Mouse (Mus musculus): Measurements from ENCODE around the gene Gpm6b. TPM values are rescaled to one million over a fixed set of nuclear protein-coding genes. Genes with fewer than 3 reads are reported as not detected.

Gpm6b gene
- 24.2 and 26.5 TPM in 2 replicates for polyA plus RNA-seq (2014; fragmentation: Nextera tagmentation; extraction: Ambion mirVana)

- no peaks in the 10 kb centered on the region for H3K9me3 ChIP-seq (ENCODE audit: control insufficient read depth, low read length)
- 20% methylated on average over 53 of the region's 63 CpGs for WGBS
- peaks cover 31% of the 10 kb centered on the region; the same call in 1 of the 2 replicates for H3K27me3 ChIP-seq (replicated peaks; ENCODE audit: control insufficient read depth, insufficient read depth, low read length)
- ATAC-seq (replicated peaks; ENCODE audit: low FRiP score, low TSS enrichment, low read depth) (peak; percentile 87), DNase-seq (ENCODE audit: low spot score) (peak; percentile 73)
- no peaks in the 10 kb centered on the region for H3K4me1 ChIP-seq (replicated peaks; ENCODE audit: control insufficient read depth, insufficient read depth, low read length)
- peak within 1 kb of the TSS; percentile 48 for H3K4me3 ChIP-seq (ENCODE audit: low read depth, low read length)
- peak within 1 kb of the TSS; percentile 76 for H3K4me2 ChIP-seq (ENCODE audit: low read length)
- H3K36me3 ChIP-seq (ENCODE audit: control insufficient read depth, insufficient read depth, low read length) = no peaks in the 10 kb centered on the region
- no peak within 1 kb of the TSS for H3K27ac ChIP-seq (ENCODE audit: low read depth)
- H3K9ac ChIP-seq (ENCODE audit: low read length) = peak within 1 kb of the TSS; percentile 51
These were observed at the start of gene Gpm6b for GRCm38 (mm10) chrX:166238831-166239460. Gene Gpm6b (plus strand): TSS chrX:166238911.

GRCm38 (mm10) chrX:166196327-166196726 is 42.4 kb upstream of the Gpm6b start:
- H3K4me2 ChIP-seq (ENCODE audit: low read length) = no peak overlapping the region
- H3K36me3 ChIP-seq (ENCODE audit: control insufficient read depth, insufficient read depth, low read length) = no peaks in the 10 kb centered on the region
- H3K4me3 ChIP-seq (ENCODE audit: low read depth, low read length) = no peak overlapping the region
- H3K27me3 ChIP-seq (replicated peaks; ENCODE audit: control insufficient read depth, insufficient read depth, low read length) = no peaks in the 10 kb centered on the region
- H3K9me3 ChIP-seq (ENCODE audit: control insufficient read depth, low read length) = no peaks in the 10 kb centered on the region
- H3K27ac ChIP-seq (ENCODE audit: low read depth) = no peak overlapping the region
- no peak for DNase-seq (ENCODE audit: low spot score)
- no peak overlapping the region for H3K9ac ChIP-seq (ENCODE audit: low read length)
- no peak for ATAC-seq (replicated peaks; ENCODE audit: low FRiP score, low TSS enrichment, low read depth)
- no peaks in the 10 kb centered on the region for H3K4me1 ChIP-seq (replicated peaks; ENCODE audit: control insufficient read depth, insufficient read depth, low read length)

GRCm38 (mm10) chrX:166198266-166198665 is 40.4 kb upstream of the Gpm6b start:
- no peaks in the 10 kb centered on the region for H3K36me3 ChIP-seq (ENCODE audit: control insufficient read depth, insufficient read depth, low read length)
- DNase-seq (ENCODE audit: low spot score) (no peak), ATAC-seq (replicated peaks; ENCODE audit: low FRiP score, low TSS enrichment, low read depth) (0 out of 2 replicates have a peak, but pooled peaks have one; percentile 36)

GRCm38 (mm10) chrX:166199812-166200211 is 38.9 kb upstream of the Gpm6b start:
- Histone ChIP-seq H3K36me3 (ENCODE audit: control insufficient read depth, insufficient read depth, low read length) (no peaks in the 10 kb centered on the region), H3K4me1 (replicated peaks; ENCODE audit: control insufficient read depth, insufficient read depth, low read length) (no peaks in the 10 kb centered on the region), H3K4me2 (ENCODE audit: low read length) (no peak overlapping the region), H3K27ac (ENCODE audit: low read depth) (no peak overlapping the region), H3K27me3 (replicated peaks; ENCODE audit: control insufficient read depth, insufficient read depth, low read length) (0 out of 2 replicates have a peak, but pooled peaks cover 2% of the 10 kb centered on the region), H3K9ac (ENCODE audit: low read length) (no peak overlapping the region), H3K9me3 (ENCODE audit: control insufficient read depth, low read length) (no peaks in the 10 kb centered on the region), H3K4me3 (ENCODE audit: low read depth, low read length) (no peak overlapping the region)
- ATAC-seq (replicated peaks; ENCODE audit: low FRiP score, low TSS enrichment, low read depth) (no peak), DNase-seq (ENCODE audit: low spot score) (no peak)

More at GRCm38 (mm10) chrX:166198266-166198665, 40.4 kb upstream of the Gpm6b start:
- Histone ChIP-seq H3K4me2 (ENCODE audit: low read length) (no peak overlapping the region), H3K4me3 (ENCODE audit: low read depth, low read length) (no peak overlapping the region), H3K27ac (ENCODE audit: low read depth) (no peak overlapping the region), H3K27me3 (replicated peaks; ENCODE audit: control insufficient read depth, insufficient read depth, low read length) (no peaks in the 10 kb centered on the region), H3K4me1 (replicated peaks; ENCODE audit: control insufficient read depth, insufficient read depth, low read length) (no peaks in the 10 kb centered on the region), H3K9ac (ENCODE audit: low read length) (no peak overlapping the region), H3K9me3 (ENCODE audit: control insufficient read depth, low read length) (no peaks in the 10 kb centered on the region)
- 70% methylated on average over 2 of the region's 2 CpGs for WGBS

- Histone ChIP-seq H3K27me3 (replicated peaks; ENCODE audit: control insufficient read depth, insufficient read depth, low read length) (0 out of 2 replicates have a peak, but pooled peaks cover 3% of the 10 kb centered on the region), H3K36me3 (ENCODE audit: control insufficient read depth, insufficient read depth, low read length) (no peaks in the 10 kb centered on the region), H3K4me3 (ENCODE audit: low read depth, low read length) (no peak overlapping the region), H3K4me1 (replicated peaks; ENCODE audit: control insufficient read depth, insufficient read depth, low read length) (no peaks in the 10 kb centered on the region), H3K27ac (ENCODE audit: low read depth) (no peak overlapping the region), H3K9me3 (ENCODE audit: control insufficient read depth, low read length) (no peaks in the 10 kb centered on the region), H3K4me2 (ENCODE audit: low read length) (no peak overlapping the region), H3K9ac (ENCODE audit: low read length) (no peak overlapping the region)
- ATAC-seq (replicated peaks; ENCODE audit: low FRiP score, low TSS enrichment, low read depth) (no peak), DNase-seq (ENCODE audit: low spot score) (no peak)
- WGBS = 76% methylated on average over 2 of the region's 2 CpGs
These were observed 24.1 kb upstream of the Gpm6b start for GRCm38 (mm10) chrX:166214576-166214975.

GRCm38 (mm10) chrX:166216248-166216647 is 22.5 kb upstream of the Gpm6b start:
- ATAC-seq (replicated peaks; ENCODE audit: low FRiP score, low TSS enrichment, low read depth) = no peak
- H3K4me3 ChIP-seq (ENCODE audit: low read depth, low read length) = no peak overlapping the region

GRCm38 (mm10) chrX:166216720-166217119 is 22.0 kb upstream of the Gpm6b start:
- Histone ChIP-seq H3K9ac (ENCODE audit: low read length) (no peak overlapping the region), H3K27me3 (replicated peaks; ENCODE audit: control insufficient read depth, insufficient read depth, low read length) (0 out of 2 replicates have a peak, but pooled peaks cover 3% of the 10 kb centered on the region), H3K36me3 (ENCODE audit: control insufficient read depth, insufficient read depth, low read length) (no peaks in the 10 kb centered on the region), H3K9me3 (ENCODE audit: control insufficient read depth, low read length) (no peaks in the 10 kb centered on the region), H3K27ac (ENCODE audit: low read depth) (no peak overlapping the region), H3K4me2 (ENCODE audit: low read length) (no peak overlapping the region), H3K4me3 (ENCODE audit: low read depth, low read length) (no peak overlapping the region), H3K4me1 (replicated peaks; ENCODE audit: control insufficient read depth, insufficient read depth, low read length) (no peaks in the 10 kb centered on the region)
- ATAC-seq (replicated peaks; ENCODE audit: low FRiP score, low TSS enrichment, low read depth) = no peak
- no peak for DNase-seq (ENCODE audit: low spot score)
- 87% methylated on average over 8 of the region's 8 CpGs for WGBS

More at GRCm38 (mm10) chrX:166216248-166216647, 22.5 kb upstream of the Gpm6b start:
- Histone ChIP-seq H3K9me3 (ENCODE audit: control insufficient read depth, low read length) (no peaks in the 10 kb centered on the region), H3K4me2 (ENCODE audit: low read length) (no peak overlapping the region), H3K27me3 (replicated peaks; ENCODE audit: control insufficient read depth, insufficient read depth, low read length) (0 out of 2 replicates have a peak, but pooled peaks cover 3% of the 10 kb centered on the region), H3K27ac (ENCODE audit: low read depth) (no peak overlapping the region), H3K9ac (ENCODE audit: low read length) (no peak overlapping the region), H3K4me1 (replicated peaks; ENCODE audit: control insufficient read depth, insufficient read depth, low read length) (no peaks in the 10 kb centered on the region), H3K36me3 (ENCODE audit: control insufficient read depth, insufficient read depth, low read length) (no peaks in the 10 kb centered on the region)
- WGBS = 78% methylated on average over 6 of the region's 6 CpGs
- DNase-seq (ENCODE audit: low spot score) = no peak

- no peaks in the 10 kb centered on the region for H3K36me3 ChIP-seq (ENCODE audit: control insufficient read depth, insufficient read depth, low read length)
- ATAC-seq (replicated peaks; ENCODE audit: low FRiP score, low TSS enrichment, low read depth) = no peak
- WGBS = 39% methylated on average over 5 of the region's 5 CpGs
- H3K9ac ChIP-seq (ENCODE audit: low read length) = no peak overlapping the region
- 0 out of 2 replicates have a peak, but pooled peaks cover 3% of the 10 kb centered on the region for H3K27me3 ChIP-seq (replicated peaks; ENCODE audit: control insufficient read depth, insufficient read depth, low read length)
- no peak overlapping the region for H3K4me3 ChIP-seq (ENCODE audit: low read depth, low read length)
- H3K27ac ChIP-seq (ENCODE audit: low read depth) = no peak overlapping the region
- H3K4me2 ChIP-seq (ENCODE audit: low read length) = no peak overlapping the region
- H3K4me1 ChIP-seq (replicated peaks; ENCODE audit: control insufficient read depth, insufficient read depth, low read length) = no peaks in the 10 kb centered on the region
- H3K9me3 ChIP-seq (ENCODE audit: control insufficient read depth, low read length) = no peaks in the 10 kb centered on the region
- DNase-seq (ENCODE audit: low spot score) = no peak
These were observed 19.4 kb upstream of the Gpm6b start for GRCm38 (mm10) chrX:166219331-166219730.

- DNase-seq (ENCODE audit: low spot score) = no peak
- no peak overlapping the region for H3K9ac ChIP-seq (ENCODE audit: low read length)
- H3K9me3 ChIP-seq (ENCODE audit: control insufficient read depth, low read length) = no peaks in the 10 kb centered on the region
- ATAC-seq (replicated peaks; ENCODE audit: low FRiP score, low TSS enrichment, low read depth) = no peak
- no peak overlapping the region for H3K4me3 ChIP-seq (ENCODE audit: low read depth, low read length)
- no peaks in the 10 kb centered on the region for H3K4me1 ChIP-seq (replicated peaks; ENCODE audit: control insufficient read depth, insufficient read depth, low read length)
- no peak overlapping the region for H3K4me2 ChIP-seq (ENCODE audit: low read length)
- no peaks in the 10 kb centered on the region for H3K36me3 ChIP-seq (ENCODE audit: control insufficient read depth, insufficient read depth, low read length)
- H3K27ac ChIP-seq (ENCODE audit: low read depth) = no peak overlapping the region
- 85% methylated on average over 5 of the region's 5 CpGs for WGBS
- 0 out of 2 replicates have a peak, but pooled peaks cover 5% of the 10 kb centered on the region for H3K27me3 ChIP-seq (replicated peaks; ENCODE audit: control insufficient read depth, insufficient read depth, low read length)
These were observed 11.9 kb upstream of the Gpm6b start for GRCm38 (mm10) chrX:166226856-166227255.
